Mouse (Mus musculus): Measurements from ENCODE around the gene Ermard. TPM values are rescaled to one million over a fixed set of nuclear protein-coding genes. Genes with fewer than 3 reads are reported as not detected.
A peak's percentile ranks its signal among the peaks of the same experiment; 100 is the strongest.

The Ermard gene
- polyA plus RNA-seq, 2 experiments: 59.9 to 93.8 TPM

GRCm38 (mm10) chr17:15101355-15101754 lies 60.3 kb downstream of the Ermard start:
- peak; percentile 62; the same call in 1 of the 2 replicates for ATAC-seq (ENCODE audit: low FRiP score, low read depth)
- no peak for TF ChIP-seq POLR2A (IDR thresholded peaks at IDR 0.05; ENCODE audit: borderline replicate concordance, extremely low read depth, insufficient read depth, insufficient read length)
- Histone ChIP-seq H3K4me3 (replicated peaks; ENCODE audit: low read length) (no peak overlapping the region), H3K27ac (replicated peaks; ENCODE audit: low read depth, low read length) (no peak overlapping the region), H3K9me3 (ENCODE audit: control insufficient read depth, low read length) (no peaks in the 10 kb centered on the region), H3K36me3 (ENCODE audit: control insufficient read depth, insufficient read depth, low read length) (no peaks in the 10 kb centered on the region), H3K9ac (ENCODE audit: low read depth, low read length, severe bottlenecking) (no peak overlapping the region), H3K4me2 (replicated peaks; ENCODE audit: low read depth, low read length, severe bottlenecking) (no peak overlapping the region), H3K27me3 (ENCODE audit: control insufficient read depth, insufficient read depth, low read length) (no peaks in the 10 kb centered on the region), H3K4me1 (ENCODE audit: control insufficient read depth, insufficient read depth, low read length) (no peaks in the 10 kb centered on the region)
- peak; percentile 10 for DNase-seq (ENCODE audit: low spot score)
- 79% methylated on average over 4 of the region's 4 CpGs for WGBS

- Histone ChIP-seq H3K9ac (ENCODE audit: low read depth, low read length, severe bottlenecking) (no peak overlapping the region), H3K36me3 (ENCODE audit: control insufficient read depth, insufficient read depth, low read length) (no peaks in the 10 kb centered on the region), H3K4me3 (replicated peaks; ENCODE audit: low read length) (no peak overlapping the region), H3K27ac (replicated peaks; ENCODE audit: low read depth, low read length) (no peak overlapping the region), H3K4me2 (replicated peaks; ENCODE audit: low read depth, low read length, severe bottlenecking) (no peak overlapping the region), H3K27me3 (ENCODE audit: control insufficient read depth, insufficient read depth, low read length) (no peaks in the 10 kb centered on the region), H3K9me3 (ENCODE audit: control insufficient read depth, low read length) (no peaks in the 10 kb centered on the region), H3K4me1 (ENCODE audit: control insufficient read depth, insufficient read depth, low read length) (peaks cover 9% of the 10 kb centered on the region)
- DNase-seq (ENCODE audit: low spot score) (no peak), ATAC-seq (ENCODE audit: low FRiP score, low read depth) (no peak)
- WGBS: 84% methylated on average over 9 of the region's 9 CpGs
- no peak for TF ChIP-seq POLR2A (IDR thresholded peaks at IDR 0.05; ENCODE audit: borderline replicate concordance, extremely low read depth, insufficient read depth, insufficient read length)
These were observed 66.2 kb downstream of the Ermard start for GRCm38 (mm10) chr17:15107143-15107649.

GRCm38 (mm10) chr17:15108473-15109441 lies 67.7 kb downstream of the Ermard start:
- H3K9ac ChIP-seq (ENCODE audit: low read depth, low read length, severe bottlenecking): peak overlapping the region; percentile 13; the same call in 1 of the 2 replicates
- no peak for TF ChIP-seq POLR2A (IDR thresholded peaks at IDR 0.05; ENCODE audit: borderline replicate concordance, extremely low read depth, insufficient read depth, insufficient read length)
- H3K4me2 ChIP-seq (replicated peaks; ENCODE audit: low read depth, low read length, severe bottlenecking): peak overlapping the region; percentile 34
- H3K4me3 ChIP-seq (replicated peaks; ENCODE audit: low read length): no peak overlapping the region
- H3K9me3 ChIP-seq (ENCODE audit: control insufficient read depth, low read length): no peaks in the 10 kb centered on the region
- H3K27me3 ChIP-seq (ENCODE audit: control insufficient read depth, insufficient read depth, low read length): no peaks in the 10 kb centered on the region
- no peak overlapping the region for H3K27ac ChIP-seq (replicated peaks; ENCODE audit: low read depth, low read length)
- DNase-seq (ENCODE audit: low spot score): peak; percentile 58
- WGBS: 21% methylated on average over 20 of the region's 20 CpGs
- no peaks in the 10 kb centered on the region for H3K36me3 ChIP-seq (ENCODE audit: control insufficient read depth, insufficient read depth, low read length)
- H3K4me1 ChIP-seq (ENCODE audit: control insufficient read depth, insufficient read depth, low read length): peaks cover 9% of the 10 kb centered on the region
- ATAC-seq (ENCODE audit: low FRiP score, low read depth): peak; percentile 73

- H3K4me2 ChIP-seq (replicated peaks; ENCODE audit: low read depth, low read length, severe bottlenecking): no peak overlapping the region
These were observed 74.5 kb downstream of the Ermard start for GRCm38 (mm10) chr17:15115550-15115949.

GRCm38 (mm10) chr17:15120096-15120495 lies 79.1 kb downstream of the Ermard start:
- H3K4me1 ChIP-seq (ENCODE audit: control insufficient read depth, insufficient read depth, low read length): no peaks in the 10 kb centered on the region
- H3K9me3 ChIP-seq (ENCODE audit: control insufficient read depth, low read length): no peaks in the 10 kb centered on the region
- WGBS: 89% methylated on average over 4 of the region's 4 CpGs
- no peak overlapping the region for H3K27ac ChIP-seq (replicated peaks; ENCODE audit: low read depth, low read length)
- no peaks in the 10 kb centered on the region for H3K36me3 ChIP-seq (ENCODE audit: control insufficient read depth, insufficient read depth, low read length)
- ATAC-seq (ENCODE audit: low FRiP score, low read depth) (no peak), DNase-seq (ENCODE audit: low spot score) (no peak)
- no peak overlapping the region for H3K4me3 ChIP-seq (replicated peaks; ENCODE audit: low read length)
- H3K4me2 ChIP-seq (replicated peaks; ENCODE audit: low read depth, low read length, severe bottlenecking): no peak overlapping the region
- no peak for TF ChIP-seq POLR2A (IDR thresholded peaks at IDR 0.05; ENCODE audit: borderline replicate concordance, extremely low read depth, insufficient read depth, insufficient read length)
- H3K27me3 ChIP-seq (ENCODE audit: control insufficient read depth, insufficient read depth, low read length): no peaks in the 10 kb centered on the region
- H3K9ac ChIP-seq (ENCODE audit: low read depth, low read length, severe bottlenecking): no peak overlapping the region

More at GRCm38 (mm10) chr17:15115550-15115949, 74.5 kb downstream of the Ermard start:
- Histone ChIP-seq H3K36me3 (ENCODE audit: control insufficient read depth, insufficient read depth, low read length) (no peaks in the 10 kb centered on the region), H3K4me1 (ENCODE audit: control insufficient read depth, insufficient read depth, low read length) (no peaks in the 10 kb centered on the region), H3K27me3 (ENCODE audit: control insufficient read depth, insufficient read depth, low read length) (no peaks in the 10 kb centered on the region), H3K27ac (replicated peaks; ENCODE audit: low read depth, low read length) (no peak overlapping the region), H3K9ac (ENCODE audit: low read depth, low read length, severe bottlenecking) (no peak overlapping the region), H3K4me3 (replicated peaks; ENCODE audit: low read length) (no peak overlapping the region), H3K9me3 (ENCODE audit: control insufficient read depth, low read length) (no peaks in the 10 kb centered on the region)
- ATAC-seq (ENCODE audit: low FRiP score, low read depth): no peak
- WGBS: 68% methylated on average over 3 of the region's 3 CpGs
- no peak for TF ChIP-seq POLR2A (IDR thresholded peaks at IDR 0.05; ENCODE audit: borderline replicate concordance, extremely low read depth, insufficient read depth, insufficient read length)
- DNase-seq (ENCODE audit: low spot score): no peak

All from limb, embryonic 14.5 days (tissue).